8 mouse cellular contexts compared by ENCODE assay signal in genomic region chr10:8240242-8240641, GRCm38 (mm10).
DNase-seq lines count a peak whose midpoint lies in the region; ATAC-seq and TF ChIP-seq lines count a peak whose summit lies in the region.

No protein-coding gene starts in this region.

- peaks cover 4% of the 10 kb centered on the region for H3K4me1 ChIP-seq in cortical plate, adult 2 months (ENCODE audit: control insufficient read depth, insufficient read depth, low read length)
- H3K4me1 ChIP-seq in liver, embryonic 14.5 days (replicated peaks; ENCODE audit: control insufficient read depth in 2 of 2, insufficient read depth in 2 of 2, low read length in 1 of 2) = no peaks in the 10 kb centered on the region
- H3K4me1 ChIP-seq in neural tube, embryonic 14.5 days (ENCODE audit: control insufficient read depth, insufficient read depth, low read length) = no peaks in the 10 kb centered on the region

- no peak for TF ChIP-seq POLR2A in cortical plate, adult 2 months (IDR thresholded peaks at IDR 0.05; ENCODE audit: extremely low read depth, insufficient read depth, low read length)

- 3% methylated on average over 3 of the region's 3 CpGs for WGBS in liver, embryonic 14.5 days (ENCODE audit: insufficient replicate concordance)
- WGBS in neural tube, embryonic 14.5 days = 10% methylated on average over 3 of the region's 3 CpGs

- H3K9me3 ChIP-seq in liver, embryonic 14.5 days (ENCODE audit: control insufficient read depth, low read length) = no peaks in the 10 kb centered on the region
- H3K9me3 ChIP-seq in neural tube, embryonic 14.5 days (ENCODE audit: control insufficient read depth, low read length) = no peaks in the 10 kb centered on the region

- peak; percentile 83 for TF ChIP-seq CTCF in cortical plate, adult 2 months (IDR thresholded peaks at IDR 0.05; ENCODE audit: extremely low read depth, insufficient read depth, low read length)
- peak; percentile 81 for TF ChIP-seq CTCF in liver, embryonic 14.5 days (IDR thresholded peaks at IDR 0.05; ENCODE audit: low read depth)

- H3K27me3 ChIP-seq in liver, embryonic 14.5 days (ENCODE audit: control insufficient read depth, insufficient read depth, low read length) = no peaks in the 10 kb centered on the region
- no peaks in the 10 kb centered on the region for H3K27me3 ChIP-seq in neural tube, embryonic 14.5 days (ENCODE audit: control insufficient read depth, insufficient read depth, low read length)

- H3K9ac ChIP-seq in liver, embryonic 14.5 days (replicated peaks) = no peak overlapping the region
- no peak overlapping the region for H3K9ac ChIP-seq in neural tube, embryonic 14.5 days (replicated peaks; ENCODE audit: low read depth, low read length)

- DNase-seq in 416B (ENCODE audit: low read depth) = peak; percentile 81
- DNase-seq in adrenal gland, adult (ENCODE audit: inconsistent age in 2 of 2, low spot score in 1 of 2) = peak; percentile 58 to 92
- DNase-seq in kidney, postnatal 4 days = peak; percentile 83 to 86
- DNase-seq in liver, embryonic 14.5 days (ENCODE audit: low read depth in 3 of 3, low spot score in 3 of 3) = peak; percentile 19 to 46 (median 36)
- DNase-seq in thymus, adult 18-20 months = peak; percentile 25 to 44

- H3K36me3 ChIP-seq in liver, embryonic 14.5 days (replicated peaks; ENCODE audit: control insufficient read depth, insufficient read depth, low read depth) = no peaks in the 10 kb centered on the region
- H3K36me3 ChIP-seq in neural tube, embryonic 14.5 days (ENCODE audit: control insufficient read depth, insufficient read depth, low read length) = no peaks in the 10 kb centered on the region

- H3K27ac ChIP-seq in cortical plate, adult 2 months (ENCODE audit: insufficient read depth, low read length) = no peak overlapping the region
- no peak overlapping the region for H3K27ac ChIP-seq in liver, embryonic 14.5 days
- no peak overlapping the region for H3K27ac ChIP-seq in neural tube, embryonic 14.5 days (ENCODE audit: low read depth, low read length)

- H3K4me3 ChIP-seq in cortical plate, adult 2 months (ENCODE audit: insufficient read depth, low read length) = no peak overlapping the region
- H3K4me3 ChIP-seq in liver, embryonic 14.5 days (ENCODE audit: insufficient read depth in 1 of 2, low read depth in 2 of 2, low read length in 2 of 2) = no peak overlapping the region
- H3K4me3 ChIP-seq in neural tube, embryonic 14.5 days (ENCODE audit: low read depth, low read length) = no peak overlapping the region

- H3K4me2 ChIP-seq in liver, embryonic 14.5 days (ENCODE audit: low read depth) = no peak overlapping the region
- H3K4me2 ChIP-seq in neural tube, embryonic 14.5 days (ENCODE audit: low read depth, low read length) = no peak overlapping the region

- TF ChIP-seq EP300 in liver, embryonic 14.5 days (IDR thresholded peaks at IDR 0.05; ENCODE audit: low read depth) = no peak

- ATAC-seq in granulocyte monocyte progenitor cell, adult 5-6 weeks (replicated peaks; ENCODE audit: poor library complexity, severe bottlenecking) = peak; percentile 64
- ATAC-seq in liver, embryonic 14.5 days (ENCODE audit: insufficient read depth) = no peak
- ATAC-seq in neural tube, embryonic 14.5 days (ENCODE audit: low read depth) = peak; percentile 83

Comparison
In these comparisons a context has a peak if more than half of its experiments do, and no peak if none do; other contexts are left out.
1. DNase-seq: peak in every context shown above with its lines; median percentile 84 in kidney, postnatal 4 days; 81 in 416B; 75 in adrenal gland, adult; 36 in liver, embryonic 14.5 days; 34 in thymus, adult 18-20 months.